Mouse (Mus musculus) kidney, adult 11 months (tissue): Measurements from ENCODE around the gene Orc3.
"Not testable (repeated sequence)": the region's sequence is repeated elsewhere in the genome, so short reads cannot be mapped to it uniquely, and the experiment has no call there.

Experiments
- DNase-seq: peaks from one replicate; pipeline ENCODE4 v3.0.0; 2022

The Orc3 gene

GRCm38 (mm10) chr4:34581990-34582389 is 32.8 kb downstream of the Orc3 start:
- DNase-seq = no peak

DNA sequence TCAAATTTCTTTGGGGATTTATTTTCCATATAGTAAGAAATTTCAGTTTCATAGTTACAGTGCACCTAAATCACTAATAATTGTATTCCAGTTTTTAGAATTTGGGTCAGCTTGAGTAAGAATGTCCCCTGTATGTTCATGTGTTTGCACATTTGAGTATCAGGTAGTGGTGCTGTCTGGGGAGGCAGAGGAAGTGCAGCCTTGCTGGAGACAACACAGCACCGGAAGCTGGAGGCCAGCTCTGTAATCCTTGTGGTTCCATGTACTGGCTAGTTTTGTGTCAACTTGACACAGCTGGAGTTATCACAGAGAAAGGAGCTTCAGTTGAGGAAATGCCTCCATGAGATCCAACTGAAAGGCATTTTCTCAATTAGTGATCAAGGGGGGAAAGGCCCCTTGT is 33.3 kb downstream of the Orc3 start:
- not testable (repeated sequence) for DNase-seq

DNA sequence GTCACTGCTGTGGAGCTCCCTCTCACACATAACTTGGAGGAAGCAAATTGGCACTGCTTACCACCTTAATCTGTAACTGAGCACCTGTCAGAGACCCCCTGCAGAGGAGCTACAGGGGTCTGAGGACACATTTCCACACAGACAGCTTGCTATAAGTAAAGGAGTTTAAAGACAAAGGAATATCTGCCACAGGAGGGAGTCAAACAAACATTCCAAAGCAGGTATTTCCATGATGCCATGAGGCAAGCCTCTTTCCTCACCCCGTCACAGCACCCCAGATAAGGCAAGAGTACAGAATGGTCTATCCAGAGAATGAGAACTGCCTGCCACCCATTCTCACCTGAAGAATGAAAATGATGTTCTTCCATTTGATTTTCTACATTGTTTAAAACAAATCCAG is 35.5 kb downstream of the Orc3 start:
- DNase-seq = no peak

DNA sequence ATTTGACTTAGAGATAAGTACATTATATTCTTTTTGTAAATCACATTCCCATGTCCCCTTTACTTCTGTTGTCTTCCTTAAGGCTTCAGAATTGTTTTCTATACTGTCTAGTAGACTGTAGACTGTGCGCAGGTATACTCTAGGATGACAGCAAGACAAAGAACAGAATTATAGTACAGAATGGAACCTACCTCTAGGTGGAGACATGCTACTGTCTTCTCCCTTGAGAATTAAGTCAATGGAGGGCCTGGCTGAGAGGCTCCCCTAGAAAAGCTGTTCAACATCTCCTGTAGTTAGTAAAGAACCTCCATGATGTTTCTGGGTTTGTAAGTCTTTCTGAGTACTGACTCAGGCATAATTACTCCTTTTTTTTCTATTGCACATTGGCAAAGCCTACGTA is 37.7 kb downstream of the Orc3 start:
- DNase-seq = no peak

DNA sequence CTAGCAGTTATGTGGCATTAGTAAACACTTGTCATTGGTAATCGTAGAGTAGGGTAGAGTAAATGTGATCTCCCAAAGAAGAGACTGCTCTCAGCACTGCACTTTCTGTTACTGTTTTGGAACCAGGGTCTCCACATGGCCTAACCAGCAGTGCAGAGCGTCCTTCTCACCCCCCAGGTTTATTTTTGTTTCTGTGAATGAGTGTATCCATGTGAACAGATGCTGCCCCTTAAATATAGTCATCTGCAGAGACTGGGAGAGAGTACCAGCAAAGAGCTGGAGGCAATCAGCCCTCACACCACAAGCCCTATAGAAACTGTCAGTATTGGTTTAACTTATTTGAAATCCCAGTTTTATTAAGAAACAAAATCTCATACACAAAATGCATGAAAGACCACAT is 41.9 kb downstream of the Orc3 start:
- no peak for DNase-seq

- DNase-seq = no peak
Measured at GRCm38 (mm10) chr4:34566226-34566625, 48.5 kb downstream of the Orc3 start.

- DNase-seq = peak; percentile 19
Measured at GRCm38 (mm10) chr4:34560971-34561370, 53.8 kb downstream of the Orc3 start.

- DNase-seq = no peak
Measured at GRCm38 (mm10) chr4:34556183-34556582, 58.6 kb downstream of the Orc3 start.

- DNase-seq = no peak
Measured at GRCm38 (mm10) chr4:34555604-34556003, 59.1 kb downstream of the Orc3 start.

- no peak for DNase-seq
Measured at GRCm38 (mm10) chr4:34554596-34554995, 60.1 kb downstream of the Orc3 start.

GRCm38 (mm10) chr4:34551966-34552365 is 62.8 kb downstream of the Orc3 start:
- no peak for DNase-seq

DNA sequence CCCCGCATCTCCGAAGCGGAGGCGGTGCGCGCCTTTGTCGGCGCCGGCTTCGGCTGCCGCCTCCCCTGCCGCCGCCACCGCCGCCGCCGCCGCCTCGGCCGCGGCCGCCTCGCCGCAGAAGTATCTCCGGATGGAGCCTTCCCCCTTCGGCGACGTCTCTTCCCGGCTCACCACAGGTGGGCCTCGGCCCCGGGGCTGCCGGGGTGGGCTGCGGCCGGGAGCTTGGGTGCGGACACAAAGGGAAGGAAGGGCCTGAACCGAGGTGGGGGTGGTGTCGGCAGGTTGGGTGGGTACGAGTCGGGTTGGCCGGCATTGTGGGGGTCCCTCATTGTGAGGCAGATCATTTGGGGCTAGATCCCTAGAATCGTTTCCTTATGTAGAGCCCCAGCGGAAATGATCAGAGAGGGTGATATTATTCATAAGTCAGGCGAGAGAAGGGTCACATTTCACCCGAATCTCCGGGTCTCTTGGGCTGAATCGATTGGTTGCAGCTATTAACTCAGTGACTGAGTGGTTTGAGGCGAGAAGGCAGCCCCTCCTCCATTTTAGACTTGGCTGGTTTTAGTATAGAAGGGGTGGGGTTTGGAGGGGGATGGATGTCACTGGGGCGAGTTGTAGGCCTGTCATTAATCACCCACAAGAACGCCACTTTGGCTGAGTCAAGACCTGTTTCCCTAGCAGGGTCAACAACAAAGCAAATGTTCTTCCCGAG is 63.5 kb downstream of the Orc3 start:
- peak; percentile 71 for DNase-seq

GRCm38 (mm10) chr4:34550748-34551097 is 64.0 kb downstream of the Orc3 start, which contains the start of gene Akirin2:
Gene Akirin2, plus strand, starts transcription at chr4:34550937.
- no peak for DNase-seq

DNA sequence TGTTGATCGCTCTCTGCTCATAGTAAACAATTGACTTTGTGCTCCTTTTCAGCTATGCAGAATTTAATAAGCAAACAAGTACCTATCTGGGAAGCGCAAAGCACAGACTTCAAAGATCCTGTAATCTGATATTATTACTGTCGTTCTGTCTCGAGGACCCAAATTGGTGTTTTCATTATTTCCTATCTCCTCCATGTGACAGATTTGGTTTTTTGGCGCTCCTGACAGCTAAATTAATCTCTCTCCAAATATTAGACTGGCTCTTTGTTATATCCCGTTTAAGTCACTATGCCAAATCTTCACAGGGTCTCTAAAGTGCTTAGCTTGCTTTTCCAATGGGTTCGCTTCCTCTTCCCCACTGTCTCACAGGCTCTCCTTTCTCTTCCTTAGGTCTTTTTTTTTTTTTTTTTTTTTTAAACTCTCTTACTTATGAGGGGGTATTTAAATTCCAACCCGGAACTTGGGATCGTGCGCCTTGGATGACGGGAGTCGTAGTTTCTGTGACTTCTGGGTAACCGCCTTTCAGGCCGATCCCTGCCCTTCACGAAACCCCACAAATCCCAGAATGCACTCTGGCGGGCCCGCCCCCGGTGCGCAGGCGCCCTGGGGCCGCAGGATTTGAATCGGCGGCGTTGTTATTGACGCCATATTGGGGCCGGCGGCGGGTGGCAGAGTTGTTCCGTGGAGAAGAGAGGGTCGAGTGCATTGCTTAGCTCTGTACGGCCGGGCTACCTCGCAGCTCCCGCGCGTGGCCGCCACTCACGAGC is 64.6 kb downstream of the Orc3 start:
- peak; percentile 98 for DNase-seq

GRCm38 (mm10) chr4:34529941-34530340 is 84.8 kb downstream of the Orc3 start:
- DNase-seq = no peak

GRCm38 (mm10) chr4:34529379-34529778 is 85.4 kb downstream of the Orc3 start:
- no peak for DNase-seq

DNA sequence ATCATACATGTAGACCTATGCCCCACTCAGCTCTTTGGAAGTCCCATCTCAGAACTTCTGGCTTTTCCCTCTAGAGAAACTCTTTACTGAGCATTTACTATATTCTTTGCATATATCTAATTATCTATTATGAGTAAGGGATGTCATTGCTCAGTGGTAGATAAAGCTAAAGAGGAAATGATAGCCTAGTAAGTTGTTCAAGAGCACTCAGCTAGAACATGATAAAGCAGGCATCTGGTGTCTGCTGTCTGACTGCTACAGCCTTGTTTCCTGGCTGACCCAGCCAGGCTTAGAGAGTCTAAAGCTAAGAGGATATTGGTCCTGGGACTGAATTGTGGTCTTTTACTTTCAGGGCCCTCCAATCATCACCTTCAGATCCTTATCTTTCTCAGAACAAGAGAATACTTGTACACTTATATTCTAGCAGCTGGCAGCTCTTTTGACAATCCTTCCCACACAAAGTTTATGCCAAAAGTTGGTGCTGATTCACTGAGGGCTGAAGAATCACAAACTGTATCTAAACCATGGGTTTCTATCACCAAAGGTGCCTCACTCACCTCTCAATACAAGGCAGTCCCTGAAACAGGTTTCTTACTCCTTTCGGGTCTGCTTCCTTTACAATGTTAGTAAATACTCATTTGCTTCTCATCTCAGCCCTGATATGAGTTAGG is 86.2 kb downstream of the Orc3 start:
- no peak for DNase-seq

DNA sequence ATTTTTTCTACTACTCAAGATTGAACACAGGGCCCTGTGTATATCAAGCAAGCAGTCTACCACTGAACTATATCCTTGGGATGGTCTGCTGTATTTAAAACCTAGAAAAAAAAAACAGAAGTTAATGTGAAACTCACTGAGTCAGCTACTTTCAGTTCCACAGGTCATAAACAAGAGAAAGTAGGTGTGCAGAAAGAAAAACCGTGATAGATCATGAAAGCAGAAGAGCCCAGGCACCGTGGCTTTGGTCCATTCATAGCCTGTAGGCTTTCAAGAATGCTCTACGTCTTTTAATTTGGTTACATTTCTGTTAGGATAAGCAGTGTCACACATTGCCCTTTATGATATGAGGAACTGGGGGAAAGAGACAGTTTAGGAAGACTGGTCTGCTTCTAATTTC is 88.0 kb downstream of the Orc3 start:
- no peak for DNase-seq

DNA sequence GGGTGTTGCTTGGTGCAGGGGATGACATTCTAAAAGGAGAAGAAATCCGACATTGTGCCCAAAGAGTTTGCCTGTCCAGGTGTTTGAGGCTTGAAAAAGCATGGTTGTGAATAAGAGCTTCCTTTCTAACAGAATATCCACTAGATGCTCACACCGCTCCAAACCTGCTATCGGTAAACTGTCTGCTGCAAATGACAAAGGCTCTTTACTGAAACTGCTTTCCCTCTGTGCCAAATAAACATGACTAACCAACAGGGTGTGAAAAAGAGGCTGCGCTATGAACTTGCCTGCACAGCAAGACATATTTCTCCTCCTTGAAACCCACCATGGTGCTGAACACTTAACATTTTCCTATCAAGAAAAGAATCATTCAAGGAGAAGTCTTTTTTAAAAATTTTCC is 91.2 kb downstream of the Orc3 start:
- DNase-seq = no peak

DNA sequence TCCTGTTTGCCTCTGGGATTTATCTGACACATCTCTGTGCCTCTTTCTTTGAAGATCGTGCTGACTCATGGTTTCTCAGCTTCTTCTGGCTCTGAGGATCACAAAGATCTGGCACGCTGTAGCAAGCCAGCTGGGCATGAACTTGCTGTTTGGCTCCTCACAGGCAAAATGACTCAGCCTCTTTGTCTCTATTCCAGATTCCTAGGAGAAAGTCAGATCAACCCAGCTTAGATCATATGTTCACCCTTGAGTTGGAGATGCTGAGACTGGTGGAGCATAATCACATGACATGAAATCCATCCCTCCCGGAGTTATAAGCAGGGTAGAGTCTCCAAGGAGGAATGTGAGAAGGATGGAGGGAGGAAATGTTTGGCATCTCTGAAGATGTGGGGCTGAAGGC is 91.9 kb downstream of the Orc3 start:
- DNase-seq = no peak
